Mouse (Mus musculus) brain, adult 2 months (tissue): ENCODE measurements around the gene Etv6.
A peak's percentile ranks its signal among the peaks of the same experiment; 100 is the strongest.

ENCODE experiments used
- DNase-seq: peaks from one replicate; pipeline ENCODE4 v3.0.0; 2011; ENCODE audit warnings: low read depth, low spot score

Etv6 gene

GRCm38 (mm10) chr6:134141616-134142165 is 106.2 kb downstream of the Etv6 start:
- peak; percentile 18 for DNase-seq

GRCm38 (mm10) chr6:134142700-134143099 is 107.2 kb downstream of the Etv6 start:
- no peak for DNase-seq

GRCm38 (mm10) chr6:134143649-134144097 is 108.2 kb downstream of the Etv6 start:
- no peak for DNase-seq

- DNase-seq = no peak
These were observed 109.0 kb downstream of the Etv6 start for GRCm38 (mm10) chr6:134144231-134145130.

- DNase-seq = peak; percentile 52
These were observed 112.3 kb downstream of the Etv6 start for GRCm38 (mm10) chr6:134147596-134148442.

GRCm38 (mm10) chr6:134148443-134148942 is 113.0 kb downstream of the Etv6 start:
- no peak for DNase-seq

GRCm38 (mm10) chr6:134149606-134150005 is 114.1 kb downstream of the Etv6 start:
- DNase-seq = peak; percentile 51

GRCm38 (mm10) chr6:134151022-134151680 is 115.7 kb downstream of the Etv6 start:
- peak; percentile 61 for DNase-seq

GRCm38 (mm10) chr6:134151853-134152505 is 116.5 kb downstream of the Etv6 start:
- DNase-seq = peak; percentile 84

- DNase-seq = peak; percentile 49
These were observed 117.0 kb downstream of the Etv6 start for GRCm38 (mm10) chr6:134152539-134152938.

GRCm38 (mm10) chr6:134154746-134155145 is 119.2 kb downstream of the Etv6 start:
- DNase-seq = no peak

- no peak for DNase-seq
These were observed 120.6 kb downstream of the Etv6 start for GRCm38 (mm10) chr6:134155900-134156623.

GRCm38 (mm10) chr6:134157533-134158115 is 122.1 kb downstream of the Etv6 start:
- no peak for DNase-seq

- DNase-seq = peak; percentile 43
These were observed 122.7 kb downstream of the Etv6 start for GRCm38 (mm10) chr6:134158201-134158600.

GRCm38 (mm10) chr6:134159672-134160071 is 124.2 kb downstream of the Etv6 start:
- DNase-seq = no peak

GRCm38 (mm10) chr6:134161040-134161439 is 125.5 kb downstream of the Etv6 start:
- no peak for DNase-seq

GRCm38 (mm10) chr6:134163346-134163745 is 127.8 kb downstream of the Etv6 start:
- DNase-seq = no peak

GRCm38 (mm10) chr6:134164356-134164755 is 128.9 kb downstream of the Etv6 start:
- DNase-seq = no peak

GRCm38 (mm10) chr6:134165012-134165411 is 129.5 kb downstream of the Etv6 start:
- DNase-seq = no peak

GRCm38 (mm10) chr6:134167963-134168362 is 132.5 kb downstream of the Etv6 start:
- DNase-seq = no peak
